Mouse (Mus musculus) myocyte (in vitro differentiated cells): Measurements from ENCODE around the gene Ap4s1. TPM values are rescaled to one million over a fixed set of nuclear protein-coding genes. Genes with fewer than 3 reads are reported as not detected.

Experiments
- H3K27me3 ChIP-seq: one replicate; pipeline ENCODE4 v1.6.1; 2011; ENCODE audit not compliant: control insufficient read depth, insufficient read depth, insufficient read length
- H3K36me3 ChIP-seq: one replicate; pipeline ENCODE4 v1.6.1; 2011; ENCODE audit not compliant: control insufficient read depth, insufficient read depth
- H3K4me2 ChIP-seq: one replicate; pipeline ENCODE4 v1.6.1; 2011; ENCODE audit warnings: low read depth, control low read depth
- H3K4me3 ChIP-seq: one replicate; pipeline ENCODE4 v1.5.1; 2011; ENCODE audit warnings: mild to moderate bottlenecking, control low read depth, moderate library complexity
- H3K79me2 ChIP-seq: one replicate; pipeline ENCODE4 v1.6.1; 2011; ENCODE audit not compliant: control insufficient read depth, insufficient read depth
- H3ac ChIP-seq: one replicate; pipeline ENCODE4 v1.6.1; 2011; ENCODE audit not compliant: control insufficient read depth, insufficient read length
- CEBPB ChIP-seq: IDR thresholded peaks from 2 replicates; pipeline ENCODE4 v1.6.1; 2011; ENCODE audit warnings: mild to moderate bottlenecking, moderate library complexity; ENCODE audit not compliant: poor library complexity, insufficient read depth, severe bottlenecking
- E2F4 ChIP-seq: IDR thresholded peaks from one replicate; pipeline ENCODE4 v1.6.1; 2011; ENCODE audit warnings: mild to moderate bottlenecking, control low read depth, moderate library complexity; ENCODE audit not compliant: insufficient read depth
- MAX ChIP-seq: IDR thresholded peaks from one replicate; pipeline ENCODE4 v1.6.1; 2011; ENCODE audit warnings: low read depth, mild to moderate bottlenecking, control low read depth
- MYOD1 ChIP-seq, 3 experiments: IDR thresholded peaks; one replicate each; pipeline ENCODE4 v1.6.1; 2011; ENCODE audit warnings: control low read depth in 2 of 3, low read depth in 2 of 3, mild to moderate bottlenecking in 2 of 3, moderate library complexity in 1 of 3; ENCODE audit not compliant: insufficient read length in 2 of 3, control insufficient read depth in 1 of 3
- MYOG ChIP-seq, 3 experiments: IDR thresholded peaks; one replicate each; pipeline ENCODE4 v1.6.1; 2011; ENCODE audit warnings: control low read depth in 2 of 3, low read depth in 2 of 3, mild to moderate bottlenecking in 2 of 3; ENCODE audit not compliant: insufficient read length in 2 of 3, control insufficient read depth in 1 of 3, insufficient read depth in 1 of 3
- POLR2A ChIP-seq: IDR thresholded peaks from one replicate; pipeline ENCODE4 v1.6.1; 2011; ENCODE audit warnings: low read depth, mild to moderate bottlenecking, control low read depth, moderate library complexity; ENCODE audit not compliant: insufficient read length
- POLR2AphosphoS2 ChIP-seq: IDR thresholded peaks from one replicate; pipeline ENCODE4 v1.6.1; 2011; ENCODE audit warnings: low read depth, control low read depth; ENCODE audit not compliant: insufficient read length
- REST ChIP-seq: IDR thresholded peaks from one replicate; pipeline ENCODE4 v1.6.1; 2011; ENCODE audit warnings: mild to moderate bottlenecking, control low read depth, moderate library complexity; ENCODE audit not compliant: insufficient read depth, insufficient read length
- SRF ChIP-seq: IDR thresholded peaks from one replicate; pipeline ENCODE4 v1.6.1; 2011; ENCODE audit warnings: low read depth; ENCODE audit not compliant: control insufficient read depth, insufficient read length
- TCF12 ChIP-seq: IDR thresholded peaks from one replicate; pipeline ENCODE4 v1.6.1; 2011; ENCODE audit warnings: mild to moderate bottlenecking, control low read depth; ENCODE audit not compliant: poor library complexity, insufficient read depth, severe bottlenecking
- TCF3 ChIP-seq: IDR thresholded peaks from one replicate; pipeline ENCODE4 v1.6.1; 2011; ENCODE audit warnings: low read depth, control low read depth; ENCODE audit not compliant: insufficient read length
- USF1 ChIP-seq: IDR thresholded peaks from one replicate; pipeline ENCODE4 v1.6.1; 2011; ENCODE audit warnings: low read depth, mild to moderate bottlenecking, control low read depth, moderate library complexity
- polyA plus RNA-seq: library from polyadenylated mRNA; unstranded; fragments of >200 nt; fragmentation: generic; extraction: Trizol; gene quantifications from one replicate; pipeline ENCODE4 v1.2.1, GENCODE M21; 2012; ENCODE audit warnings: missing spikeins

The Ap4s1 gene
- polyA plus RNA-seq, 1 experiment = 12.4 TPM

DNA sequence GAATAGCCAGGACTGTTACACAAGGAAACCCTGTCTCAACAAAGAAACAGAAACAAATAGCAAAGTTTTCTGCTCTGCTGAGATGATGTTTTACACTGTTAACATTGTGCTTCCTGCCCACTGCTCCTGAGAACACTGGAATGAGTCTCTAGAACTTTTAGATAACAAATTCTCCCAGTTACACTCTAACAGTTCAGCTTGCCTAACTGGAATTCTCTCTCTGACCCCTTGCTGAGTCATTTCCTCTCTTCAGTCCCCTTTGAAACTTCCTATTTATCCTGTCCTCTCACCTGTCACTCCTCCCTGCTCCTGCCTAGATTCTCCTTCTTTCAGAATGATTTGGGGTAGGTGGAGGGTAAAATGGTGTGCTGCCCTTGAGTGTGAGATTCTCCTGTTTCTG lies 3.3 kb downstream of the Ap4s1 start:
- TF ChIP-seq POLR2A (no peak), CEBPB (no peak), TCF12 (no peak), TCF3 (no peak), SRF (no peak), E2F4 (no peak), POLR2AphosphoS2 (no peak), REST (no peak), USF1 (no peak), MYOG (IDR thresholded peaks at IDR 0.05; ENCODE audit: control insufficient read depth in 1 of 3, insufficient read depth in 1 of 3, insufficient read length in 2 of 3, low read depth in 2 of 3) (no peak), MAX (no peak), MYOD1 (IDR thresholded peaks at IDR 0.05; ENCODE audit: control insufficient read depth in 1 of 3, insufficient read length in 2 of 3, low read depth in 2 of 3) (no peak)
- Histone ChIP-seq H3K27me3 (no peaks in the 10 kb centered on the region), H3ac (no peak overlapping the region), H3K79me2 (peaks cover 29% of the 10 kb centered on the region), H3K4me3 (no peak overlapping the region), H3K36me3 (no peaks in the 10 kb centered on the region), H3K4me2 (peak overlapping the region; percentile 66)

DNA sequence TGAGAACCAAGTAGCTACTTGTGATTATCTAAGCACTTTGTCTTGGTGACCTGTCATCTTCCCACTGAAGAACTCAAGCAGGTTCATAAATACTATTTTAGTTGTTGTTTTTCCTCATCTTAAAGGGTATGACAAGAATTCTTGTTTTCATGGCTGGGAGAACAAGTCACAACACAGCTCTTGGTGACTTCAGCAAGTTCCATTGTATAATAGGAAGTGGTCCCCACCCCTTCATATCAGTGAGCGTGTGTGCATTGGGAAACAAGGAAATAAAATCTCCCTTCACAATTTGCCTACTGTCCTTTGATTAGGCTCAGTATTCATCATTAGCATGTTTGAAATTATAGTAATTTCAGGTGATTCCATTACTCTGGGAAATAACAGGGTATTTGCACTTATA lies 4.1 kb downstream of the Ap4s1 start:
- no peaks in the 10 kb centered on the region for H3K36me3 ChIP-seq
- TF ChIP-seq SRF = no peak
- TF ChIP-seq POLR2AphosphoS2 = no peak
- no peak for TF ChIP-seq CEBPB
- no peak for TF ChIP-seq POLR2A
- TF ChIP-seq TCF3 = no peak
- TF ChIP-seq REST = no peak
- TF ChIP-seq MYOD1 (IDR thresholded peaks at IDR 0.05; ENCODE audit: control insufficient read depth in 1 of 3, insufficient read length in 2 of 3, low read depth in 2 of 3) = no peak
- no peak overlapping the region for H3ac ChIP-seq
- no peaks in the 10 kb centered on the region for H3K27me3 ChIP-seq
- H3K4me2 ChIP-seq = no peak overlapping the region
- H3K4me3 ChIP-seq = no peak overlapping the region
- peaks cover 20% of the 10 kb centered on the region for H3K79me2 ChIP-seq

- Histone ChIP-seq H3K4me3 (no peak overlapping the region), H3K27me3 (no peaks in the 10 kb centered on the region), H3K79me2 (peaks cover 9% of the 10 kb centered on the region), H3K36me3 (no peaks in the 10 kb centered on the region), H3K4me2 (no peak overlapping the region), H3ac (no peak overlapping the region)
- TF ChIP-seq MYOD1 (IDR thresholded peaks at IDR 0.05; ENCODE audit: control insufficient read depth in 1 of 3, insufficient read length in 2 of 3, low read depth in 2 of 3) = no peak
- no peak for TF ChIP-seq TCF12
- no peak for TF ChIP-seq E2F4
- no peak for TF ChIP-seq POLR2A
- no peak; the same call in 1 of the 2 replicates for TF ChIP-seq CEBPB
- no peak for TF ChIP-seq MYOG (IDR thresholded peaks at IDR 0.05; ENCODE audit: control insufficient read depth in 1 of 3, insufficient read depth in 1 of 3, insufficient read length in 2 of 3, low read depth in 2 of 3)
- no peak for TF ChIP-seq MAX
- no peak for TF ChIP-seq POLR2AphosphoS2
- TF ChIP-seq USF1 = no peak
- TF ChIP-seq TCF3 = no peak
- no peak for TF ChIP-seq SRF
- TF ChIP-seq REST = no peak
Observed at GRCm38 (mm10) chr12:51696157-51696556, 5.3 kb downstream of the Ap4s1 start.

DNA sequence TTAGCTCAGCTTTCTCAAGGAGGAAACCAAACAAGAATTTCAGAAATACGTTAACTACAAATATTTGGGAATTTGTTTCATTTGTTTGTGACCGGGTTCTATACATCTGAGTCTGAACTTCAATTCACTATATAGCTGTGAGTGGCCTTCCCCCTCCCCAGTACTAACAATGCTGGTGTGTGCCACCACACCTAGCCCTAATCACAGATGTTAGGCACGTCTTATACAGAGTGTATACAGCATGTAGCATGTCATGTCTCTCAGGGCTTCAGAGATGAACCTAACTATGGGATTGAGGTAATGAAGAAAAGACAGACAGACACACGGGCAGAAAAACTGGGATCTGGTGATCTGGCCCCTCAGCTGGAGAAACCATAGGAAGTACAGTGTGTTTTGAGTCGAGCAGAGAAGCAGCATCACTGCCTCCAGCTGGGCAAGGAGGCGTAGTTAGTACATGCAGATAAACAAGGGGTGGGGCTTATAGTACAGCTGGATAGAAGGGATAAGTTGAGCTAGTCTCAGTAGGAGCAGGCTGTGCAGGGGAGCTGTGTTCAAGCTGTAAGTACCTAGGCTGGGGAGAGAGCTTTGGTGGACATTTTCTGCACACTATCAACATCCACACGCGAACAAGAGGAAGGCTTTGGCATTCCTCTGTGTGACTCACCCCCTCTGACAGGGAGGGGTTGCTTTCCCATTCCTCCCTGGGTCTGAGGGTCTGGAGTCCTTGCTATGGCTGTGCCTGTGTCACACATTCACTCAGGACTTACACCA lies 9.0 kb downstream of the Ap4s1 start:
- Histone ChIP-seq H3K79me2 (no peaks in the 10 kb centered on the region), H3K4me2 (peak overlapping the region; percentile 70), H3K36me3 (no peaks in the 10 kb centered on the region), H3K4me3 (no peak overlapping the region), H3ac (no peak overlapping the region), H3K27me3 (no peaks in the 10 kb centered on the region)
- TF ChIP-seq E2F4 = no peak
- no peak for TF ChIP-seq POLR2A
- no peak for TF ChIP-seq REST
- TF ChIP-seq SRF = no peak

- no peaks in the 10 kb centered on the region for H3K27me3 ChIP-seq
- no peak overlapping the region for H3K4me2 ChIP-seq
- no peak overlapping the region for H3ac ChIP-seq
- no peaks in the 10 kb centered on the region for H3K79me2 ChIP-seq
- no peaks in the 10 kb centered on the region for H3K36me3 ChIP-seq
- no peak for TF ChIP-seq CEBPB
- no peak for TF ChIP-seq MAX
- TF ChIP-seq MYOD1 (IDR thresholded peaks at IDR 0.05; ENCODE audit: control insufficient read depth in 1 of 3, insufficient read length in 2 of 3, low read depth in 2 of 3) = no peak
- no peak for TF ChIP-seq POLR2AphosphoS2
- TF ChIP-seq MYOG (IDR thresholded peaks at IDR 0.05; ENCODE audit: control insufficient read depth in 1 of 3, insufficient read depth in 1 of 3, insufficient read length in 2 of 3, low read depth in 2 of 3) = no peak
- TF ChIP-seq POLR2A = no peak
- no peak for TF ChIP-seq REST
- TF ChIP-seq TCF12 = no peak
- no peak for TF ChIP-seq TCF3
- no peak for TF ChIP-seq SRF
- TF ChIP-seq USF1 = no peak
- TF ChIP-seq E2F4 = no peak
- no peak overlapping the region for H3K4me3 ChIP-seq
Observed at GRCm38 (mm10) chr12:51701723-51702122, 10.9 kb downstream of the Ap4s1 start.
